Mouse (Mus musculus) adipocyte (in vitro differentiated cells): ENCODE data around the gene Eif3b.

Source experiments
- DNase-seq: peaks from one replicate; pipeline ENCODE4 v3.0.0-alpha.2; 2016; ENCODE audit warnings: low spot score

The Eif3b gene

GRCm38 (mm10) chr5:140491142-140491541 is 72.0 kb downstream of the Eif3b start:
- DNase-seq: no peak

DNA sequence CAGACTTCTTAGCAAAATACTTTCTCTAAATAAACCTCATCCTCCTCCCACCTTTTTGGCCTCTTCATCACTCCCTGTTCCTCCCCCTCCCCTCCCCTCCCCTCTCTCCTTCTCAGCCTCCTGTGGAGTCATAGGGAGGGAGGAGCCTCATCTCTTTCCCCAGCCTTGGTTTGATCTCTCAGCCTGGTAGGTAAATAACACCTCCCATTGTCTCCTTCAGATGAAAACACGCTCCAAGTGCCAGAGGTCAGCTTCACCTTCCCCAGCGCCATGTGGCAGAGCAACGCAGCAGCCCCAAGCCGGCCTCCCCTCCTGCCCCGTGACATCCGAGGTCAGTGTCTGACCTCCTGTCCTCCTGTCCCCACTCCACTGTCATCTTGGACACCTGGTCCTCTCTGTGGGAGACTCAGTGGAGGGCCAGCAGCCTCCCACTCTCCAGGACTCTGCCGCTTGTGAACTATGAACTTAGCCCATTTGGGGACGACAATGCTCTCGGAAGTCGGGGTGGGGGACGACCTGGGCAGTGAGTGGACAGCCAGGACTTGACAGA is 73.6 kb downstream of the Eif3b start:
- DNase-seq: no peak
